Mouse (Mus musculus) heart, embryonic 15.5 days (tissue): ENCODE results near the gene Cxcl5. TPM values are rescaled to one million over a fixed set of nuclear protein-coding genes. Genes with fewer than 3 reads are reported as not detected.
"Not testable (repeated sequence)": the region's sequence is repeated elsewhere in the genome, so short reads cannot be mapped to it uniquely, and the experiment has no call there.

ENCODE experiments used
- ATAC-seq: fragments of 200-750 bp; cut with Nextera tagmentation; replicated peaks from 2 replicates; pipeline ENCODE4 v1.8.0; 2017; ENCODE audit warnings: low read depth, moderate TSS enrichment; ENCODE audit not compliant: insufficient number of reproducible peaks, insufficient read depth, low FRiP score
- H3K27ac ChIP-seq: fragments of 300-500 bp; sonication (generic); 2 replicates; pipeline ENCODE4 v1.5.1; 2015; ENCODE audit warnings: mild to moderate bottlenecking, inconsistent platforms
- H3K27me3 ChIP-seq: fragments of 300-500 bp; sonication (generic); 2 replicates; pipeline ENCODE4 v1.6.1; 2015; ENCODE audit warnings: inconsistent platforms
- H3K36me3 ChIP-seq: fragments of 300-500 bp; sonication (generic); 2 replicates; pipeline ENCODE4 v1.6.1; 2015; ENCODE audit warnings: mild to moderate bottlenecking, inconsistent platforms
- H3K4me1 ChIP-seq: fragments of 300-500 bp; sonication (generic); replicated peaks from 2 replicates; pipeline ENCODE4 v1.6.1; 2015; ENCODE audit warnings: inconsistent platforms
- H3K4me2 ChIP-seq: fragments of 300-500 bp; sonication (generic); 2 replicates; pipeline ENCODE4 v1.6.1; 2015; ENCODE audit warnings: inconsistent platforms, mild to moderate bottlenecking, moderate library complexity
- H3K4me3 ChIP-seq: fragments of 300-500 bp; sonication (generic); 2 replicates; pipeline ENCODE4 v1.5.1; 2015; ENCODE audit warnings: mild to moderate bottlenecking, inconsistent platforms
- H3K9ac ChIP-seq: fragments of 300-500 bp; sonication (generic); 2 replicates; pipeline ENCODE4 v1.6.1; 2015; ENCODE audit warnings: mild to moderate bottlenecking, inconsistent platforms
- H3K9me3 ChIP-seq: fragments of 300-500 bp; sonication (generic); replicated peaks from 2 replicates; pipeline ENCODE4 v1.6.1; 2016; ENCODE audit warnings: inconsistent platforms
- WGBS: fragments of 180-500 bp; shearing (Covaris S2); methylation state at CpG from one replicate; pipeline ENCODE4 v1.1.7; 2015; ENCODE audit warnings: mixed read lengths; 5-methylcytosine and 5-hydroxymethylcytosine counted together
- microRNA-seq: library from miRNA; unstranded; fragments of <30 nt; microRNA quantifications from one replicate; pipeline ENCODE4, GENCODE M21; 2016
- polyA plus RNA-seq: library from polyadenylated mRNA; unstranded; fragments of >200 nt; fragmentation: Nextera tagmentation; extraction: Ambion mirVana; gene quantifications from 2 replicates; pipeline ENCODE4 v1.2.1, GENCODE M21; 2015

Gene Cxcl5
- polyA plus RNA-seq, 1 experiment from 2014 or later, result not detected

DNA sequence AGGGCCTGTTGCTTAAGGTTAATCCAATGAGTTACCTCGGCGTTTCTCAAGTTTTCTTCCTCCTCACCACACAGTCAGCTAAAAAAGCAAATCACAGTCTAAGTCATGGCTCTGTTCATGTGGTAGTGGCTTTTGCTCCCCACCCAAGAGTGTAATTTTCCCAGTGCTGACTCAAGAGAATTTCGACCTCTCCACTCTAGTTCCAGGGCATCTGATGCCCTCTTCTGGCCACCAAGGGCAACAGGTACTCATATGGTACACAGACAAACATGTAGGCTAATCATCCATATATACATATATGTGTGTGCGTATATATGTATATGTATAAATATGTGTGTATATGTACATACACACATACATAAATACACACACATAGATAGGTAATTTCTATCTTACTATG, 29.0 kb downstream of the Cxcl5 start:
- Histone ChIP-seq H3K4me1 (peaks cover 4% of the 10 kb centered on the region), H3K4me3 (no peak overlapping the region), H3K4me2 (no peak overlapping the region), H3K36me3 (no peaks in the 10 kb centered on the region), H3K27me3 (no peaks in the 10 kb centered on the region), H3K27ac (no peak overlapping the region), H3K9me3 (no peaks in the 10 kb centered on the region), H3K9ac (no peak overlapping the region)
- WGBS, result 73% methylated on average over 4 of the region's 4 CpGs
- ATAC-seq, result no peak

DNA sequence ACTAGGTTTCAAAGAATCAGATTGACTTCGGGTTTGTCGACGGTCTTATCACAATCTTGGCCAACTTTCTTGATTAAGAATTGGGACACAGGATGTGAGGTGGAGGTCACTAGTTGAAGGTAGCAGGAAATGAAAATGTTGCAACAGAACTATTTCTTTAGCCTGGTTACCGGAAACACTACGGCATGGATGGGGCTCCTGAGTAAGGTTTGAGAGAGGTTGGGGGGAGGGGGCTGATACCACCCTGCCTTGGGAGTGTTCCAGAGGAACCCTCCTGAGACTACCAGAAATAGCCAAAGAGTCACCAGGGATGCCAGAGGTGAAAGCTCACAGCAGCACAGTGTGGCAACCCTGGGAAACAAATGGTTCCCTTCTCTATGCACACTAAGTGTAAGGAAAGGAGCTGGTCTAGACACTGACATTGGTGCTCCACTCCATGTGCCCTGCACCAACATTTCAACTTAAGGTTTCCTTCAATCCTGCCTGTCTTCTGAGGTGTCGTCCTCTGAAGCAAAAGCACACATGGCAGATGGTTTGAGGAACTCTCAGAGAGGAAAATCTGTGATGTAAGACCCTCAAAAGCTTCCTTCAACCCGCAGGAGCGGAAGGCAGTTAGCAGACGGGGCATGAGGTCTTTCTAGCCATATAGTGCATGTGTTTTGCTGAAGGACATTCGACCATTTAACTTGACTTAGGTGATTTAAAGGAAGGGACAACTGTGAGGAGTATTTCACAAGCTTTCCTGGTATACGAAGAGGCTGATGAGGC, 30.3 kb downstream of the Cxcl5 start:
- Histone ChIP-seq H3K9ac (no peak overlapping the region), H3K4me3 (no peak overlapping the region), H3K4me2 (no peak overlapping the region), H3K4me1 (peaks cover 4% of the 10 kb centered on the region), H3K27ac (no peak overlapping the region), H3K36me3 (no peaks in the 10 kb centered on the region), H3K9me3 (no peaks in the 10 kb centered on the region), H3K27me3 (no peaks in the 10 kb centered on the region)
- WGBS, result 63% methylated on average over 11 of the region's 11 CpGs
- no peak for ATAC-seq

DNA sequence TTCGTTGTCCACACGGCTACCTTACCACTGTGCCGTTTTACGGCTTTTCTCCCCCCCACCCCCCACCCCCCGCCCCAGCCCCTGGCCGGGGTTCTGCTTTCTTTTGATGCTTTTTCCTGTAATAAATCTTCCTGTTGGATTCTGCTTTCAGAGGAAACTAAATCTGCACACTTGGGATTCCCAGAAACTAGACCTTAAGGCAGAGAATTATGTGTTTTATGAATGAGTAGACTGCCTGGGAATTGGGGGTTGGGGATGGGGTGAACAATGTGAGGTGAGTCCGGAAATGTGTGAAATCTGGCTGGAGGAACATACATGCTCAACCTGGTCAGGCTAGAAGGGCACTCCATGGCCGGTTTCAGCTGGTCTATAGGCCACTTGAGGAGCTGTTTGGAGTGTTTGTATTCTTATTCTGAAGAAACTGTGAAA, 30.9 kb downstream of the Cxcl5 start:
- Histone ChIP-seq H3K36me3 (no peaks in the 10 kb centered on the region), H3K9ac (no peak overlapping the region), H3K4me2 (no peak overlapping the region), H3K9me3 (no peaks in the 10 kb centered on the region), H3K4me1 (peaks cover 4% of the 10 kb centered on the region), H3K27me3 (no peaks in the 10 kb centered on the region), H3K27ac (no peak overlapping the region), H3K4me3 (no peak overlapping the region)
- 58% methylated on average over 8 of the region's 8 CpGs for WGBS
- no peak for ATAC-seq

DNA sequence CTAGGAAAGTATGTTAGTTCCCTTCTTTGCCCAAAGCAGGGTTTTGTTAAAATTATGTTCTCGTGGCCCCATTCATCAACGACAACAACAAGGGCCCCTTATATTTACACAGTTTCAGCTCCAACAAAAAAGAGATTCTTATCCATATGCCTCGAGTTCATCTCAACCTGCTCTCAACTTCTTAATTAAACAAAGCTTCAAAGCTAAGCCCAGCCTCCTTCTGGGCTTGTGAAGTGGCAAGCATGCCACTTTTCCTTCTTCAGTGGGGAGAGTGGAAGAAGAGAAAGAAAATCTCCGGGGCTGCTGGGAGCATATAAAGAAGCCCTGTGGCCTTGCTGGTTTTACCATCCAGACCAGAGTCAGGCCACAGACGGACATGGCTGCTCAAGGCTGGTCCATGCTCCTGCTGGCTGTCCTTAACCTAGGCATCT, 35.0 kb downstream of the Cxcl5 start, which contains the start of gene Cxcl15:
Cxcl15 (plus strand) TSS at position 340 of the 431 bp plus-strand sequence.
- WGBS, result 60% methylated on average over 5 of the region's 5 CpGs

DNA sequence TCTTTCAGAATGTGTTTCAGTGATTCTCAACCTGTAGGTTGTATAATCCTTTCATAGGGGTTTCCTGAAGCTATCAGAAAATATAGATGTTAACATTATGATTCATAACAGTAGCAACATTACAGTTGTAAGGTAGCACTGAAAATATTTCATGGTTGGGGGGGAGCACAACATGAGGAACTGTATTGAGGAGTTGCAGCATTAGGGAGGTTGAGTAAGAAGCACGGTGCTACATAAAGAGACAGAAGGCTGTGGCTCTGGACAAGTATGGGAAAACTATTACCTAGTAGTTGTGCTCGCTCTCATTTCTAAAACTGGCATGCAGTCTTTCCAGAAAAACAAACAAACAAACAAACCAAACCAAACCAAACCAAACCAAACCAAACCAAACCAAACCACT, 36.2 kb downstream of the Cxcl5 start:
- H3K4me2 ChIP-seq, H3K27ac ChIP-seq, H3K9me3 ChIP-seq, H3K27me3 ChIP-seq, H3K9ac ChIP-seq, H3K4me1 ChIP-seq, H3K36me3 ChIP-seq, H3K4me3 ChIP-seq, ATAC-seq: not testable (repeated sequence)
- WGBS, result 72% methylated on average over 2 of the region's 2 CpGs

More for the DNA sequence above, 35.0 kb downstream of the Cxcl5 start, which contains the start of gene Cxcl15:
- Histone ChIP-seq H3K9me3 (no peaks in the 10 kb centered on the region), H3K4me1 (no peaks in the 10 kb centered on the region; the same call in 1 of the 2 replicates), H3K36me3 (no peaks in the 10 kb centered on the region), H3K27ac (no peak within 1 kb of the TSS), H3K4me3 (no peak within 1 kb of the TSS), H3K9ac (no peak within 1 kb of the TSS), H3K27me3 (no peaks in the 10 kb centered on the region), H3K4me2 (no peak within 1 kb of the TSS)
- no peak for ATAC-seq

DNA sequence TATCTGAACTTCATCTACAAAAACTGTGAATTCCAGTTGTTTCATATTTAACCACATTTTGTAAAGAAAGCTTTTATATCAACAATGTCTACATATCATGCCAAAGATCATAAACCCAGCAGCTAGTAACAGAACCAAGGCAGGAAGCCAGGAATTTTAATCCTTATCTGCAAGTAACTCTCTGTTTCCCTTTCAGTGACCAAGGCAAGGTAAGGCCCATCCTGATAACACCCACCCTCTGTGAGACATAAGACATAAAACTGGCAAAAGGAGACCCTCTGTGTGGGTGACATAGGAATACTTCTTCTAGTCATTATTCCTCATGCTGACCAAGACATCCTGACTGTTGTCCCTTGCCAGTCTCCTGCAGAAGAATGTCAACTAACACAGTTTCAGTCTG, 45.4 kb downstream of the Cxcl5 start:
- Histone ChIP-seq H3K4me1 (no peaks in the 10 kb centered on the region), H3K27ac (no peak overlapping the region), H3K36me3 (no peaks in the 10 kb centered on the region), H3K27me3 (no peaks in the 10 kb centered on the region), H3K9me3 (no peaks in the 10 kb centered on the region), H3K4me3 (no peak overlapping the region), H3K9ac (no peak overlapping the region), H3K4me2 (no peak overlapping the region)
- ATAC-seq, result no peak

DNA sequence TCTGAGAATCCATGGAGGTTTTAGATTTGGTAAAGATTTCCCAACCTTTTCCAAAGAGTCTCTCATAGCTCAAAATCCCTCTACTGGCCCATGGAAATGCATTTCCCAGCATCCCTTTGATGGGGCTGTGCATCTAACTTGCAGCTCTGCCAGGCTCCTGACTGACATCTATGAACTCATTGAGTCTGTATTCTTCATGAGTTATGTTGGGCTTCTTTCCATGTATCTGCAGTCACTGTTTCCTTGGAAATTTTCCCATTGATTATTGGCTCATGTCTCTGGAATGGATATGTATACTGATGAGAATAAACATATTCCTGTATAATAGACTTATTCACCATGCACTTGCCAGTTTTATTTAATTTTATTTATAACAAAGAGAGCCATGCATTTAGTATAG, 46.9 kb downstream of the Cxcl5 start:
- Histone ChIP-seq H3K9me3 (no peaks in the 10 kb centered on the region), H3K4me2 (no peak overlapping the region), H3K27ac (no peak overlapping the region), H3K4me1 (no peaks in the 10 kb centered on the region), H3K4me3 (no peak overlapping the region), H3K9ac (no peak overlapping the region), H3K36me3 (no peaks in the 10 kb centered on the region), H3K27me3 (no peaks in the 10 kb centered on the region)
- ATAC-seq, result no peak

DNA sequence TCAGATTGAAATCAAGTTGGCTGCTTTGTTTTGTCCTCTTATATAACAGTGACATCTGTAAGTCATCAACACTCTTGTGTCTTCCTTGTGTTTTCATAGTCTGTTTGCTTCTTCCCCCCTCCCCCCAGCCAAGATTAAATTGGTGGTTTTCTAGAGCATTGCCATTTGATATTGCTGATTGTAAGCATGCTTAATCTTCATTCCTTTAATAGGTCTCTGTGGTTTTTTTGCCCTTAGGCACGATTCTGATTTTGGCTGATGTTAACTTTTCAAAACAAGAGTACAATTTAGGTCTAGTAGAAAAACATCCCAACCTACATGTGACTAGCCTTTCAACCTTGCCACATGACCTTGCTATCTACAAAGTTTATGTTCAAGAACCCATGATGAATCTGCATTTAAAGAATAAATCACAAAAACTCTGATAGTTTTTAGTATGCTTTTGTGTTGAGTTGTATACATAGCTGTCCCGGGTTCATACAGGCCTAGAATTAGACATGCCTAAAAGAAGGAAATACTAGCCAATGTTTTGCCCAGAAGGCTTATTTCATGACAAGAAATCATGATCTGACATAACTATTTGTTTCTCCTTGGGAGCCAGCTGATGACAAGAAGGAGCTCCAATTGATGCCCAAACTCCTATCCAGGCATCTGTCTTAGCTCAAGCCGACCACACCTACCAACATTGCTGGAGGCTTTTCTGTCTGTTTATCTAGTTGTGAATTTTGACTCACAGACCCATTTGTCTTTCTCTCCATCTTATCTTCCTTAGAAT, 48.2 kb downstream of the Cxcl5 start:
- ATAC-seq, result no peak
- no peak overlapping the region for H3K9ac ChIP-seq
- H3K4me1 ChIP-seq, result no peaks in the 10 kb centered on the region
- no peaks in the 10 kb centered on the region for H3K27me3 ChIP-seq
- no peak overlapping the region for H3K4me2 ChIP-seq
- H3K9me3 ChIP-seq, result no peaks in the 10 kb centered on the region
- no peak overlapping the region for H3K4me3 ChIP-seq
- H3K27ac ChIP-seq, result no peak overlapping the region
- H3K36me3 ChIP-seq, result no peaks in the 10 kb centered on the region
- WGBS, result 65% methylated on average over 3 of the region's 3 CpGs

Small RNAs within 50 kb of the gene (microRNA-seq; reads per million reads assigned to microRNA genes)
- not detected for gene Gm24322

Other genes starting within 250 kb of the Cxcl5 start
- gene Afm, start 240.4 kb upstream of the Cxcl5 start, polyA plus RNA-seq, result 0.15 TPM in 1 of 2 replicates, not detected in the other
- gene 5830473C10Rik, start 198.3 kb upstream of the Cxcl5 start, polyA plus RNA-seq, result not detected in 2 replicates
- gene Rassf6, start 118.7 kb upstream of the Cxcl5 start, polyA plus RNA-seq, result 0.49 and 2.4 TPM in 2 replicates
- 4.2 and 5.4 TPM in 2 replicates for gene Ppbp, start 9.2 kb downstream of the Cxcl5 start, polyA plus RNA-seq
- gene Pf4, start 13.1 kb downstream of the Cxcl5 start, polyA plus RNA-seq, result 45.6 and 47.9 TPM in 2 replicates
- gene Cxcl3, start 26.7 kb downstream of the Cxcl5 start, polyA plus RNA-seq, result not detected in 2 replicates
- gene Cxcl15, start 35.2 kb downstream of the Cxcl5 start, polyA plus RNA-seq, result 0.20 and 0.79 TPM in 2 replicates
- 0.94 and 1.0 TPM in 2 replicates for gene Cxcl1, start 131.9 kb downstream of the Cxcl5 start, polyA plus RNA-seq
- gene Cxcl2, start 144.5 kb downstream of the Cxcl5 start, polyA plus RNA-seq, result not detected in 2 replicates
- gene Mthfd2l, start 171.8 kb downstream of the Cxcl5 start, polyA plus RNA-seq, result 24.0 and 31.0 TPM in 2 replicates